Mouse (Mus musculus): ENCODE results near the gene Epb41. TPM values are rescaled to one million over a fixed set of nuclear protein-coding genes. Genes with fewer than 3 reads are reported as not detected.

Gene Epb41
- polyA plus RNA-seq, 1 experiment from 2014 or later, result 95.1 TPM

DNA sequence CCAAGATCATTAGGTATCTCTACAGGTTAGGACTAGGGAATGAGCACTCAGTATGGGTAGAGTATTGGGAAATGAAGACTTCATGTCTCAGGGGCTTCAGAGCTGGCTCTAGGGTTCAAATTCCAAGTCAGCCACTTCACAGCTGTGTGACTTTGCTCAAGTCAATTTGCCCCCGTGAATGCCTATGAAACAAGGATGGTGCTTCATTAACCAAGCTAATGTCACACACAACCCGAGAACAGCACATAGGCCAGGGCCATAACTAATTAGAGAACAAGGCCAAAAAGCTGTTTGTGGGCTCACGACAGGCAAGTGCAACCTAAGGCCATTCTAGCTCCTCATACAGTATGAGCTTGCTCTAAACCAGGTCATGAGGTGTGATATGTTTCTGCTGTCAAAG lies 3.0 kb downstream of the Epb41 start:
- 65% methylated on average over 3 of the region's 3 CpGs for WGBS
- Histone ChIP-seq H3K4me1 (replicated peaks) (peaks cover 13% of the 10 kb centered on the region), H3K4me2 (no peak overlapping the region), H3K4me3 (no peak overlapping the region), H3K27ac (no peak overlapping the region), H3K36me3 (no peaks in the 10 kb centered on the region), H3K9ac (no peak overlapping the region), H3K27me3 (peaks cover 23% of the 10 kb centered on the region), H3K9me3 (no peaks in the 10 kb centered on the region)
- ATAC-seq (ENCODE audit: low FRiP score), result no peak

DNA sequence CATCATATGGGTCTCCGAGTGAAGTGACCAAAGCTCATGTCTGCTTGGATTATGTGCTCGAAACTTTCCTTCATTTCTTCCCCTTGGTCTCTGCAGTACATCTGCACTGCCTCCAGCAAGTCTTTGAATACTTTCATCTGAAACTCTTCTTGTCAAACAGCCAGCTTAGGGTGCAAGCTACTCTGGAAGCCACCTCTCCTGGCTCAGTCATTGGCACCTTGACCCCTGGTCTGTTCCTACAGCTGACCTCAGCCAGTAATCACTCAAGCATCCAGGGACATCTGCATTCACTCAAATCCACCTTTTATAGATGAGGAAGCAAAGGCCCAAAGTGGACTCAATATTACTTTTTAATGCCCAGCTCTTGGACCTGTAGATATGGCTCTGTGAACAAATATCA lies 3.4 kb downstream of the Epb41 start:
- ATAC-seq (ENCODE audit: low FRiP score), result no peak
- no peak overlapping the region for H3K4me2 ChIP-seq
- 87% methylated on average over 2 of the region's 2 CpGs for WGBS

DNA sequence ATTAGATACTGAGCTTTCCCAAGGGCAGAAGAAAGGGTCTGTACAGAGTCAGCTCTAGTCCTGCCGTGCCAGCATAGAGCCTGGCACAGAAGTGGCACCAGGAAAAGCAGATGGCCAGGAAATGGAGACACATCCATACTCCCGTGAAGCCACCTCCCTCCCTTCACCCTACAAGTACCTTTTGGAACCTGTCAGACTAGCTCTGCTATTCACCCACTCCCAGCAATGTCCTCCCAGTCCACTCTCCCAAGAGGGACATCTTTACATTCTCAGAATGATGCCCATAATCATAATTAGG lies 7.2 kb downstream of the Epb41 start:
- Histone ChIP-seq H3K27me3 (peaks cover 4% of the 10 kb centered on the region; the same call in 1 of the 2 replicates), H3K9ac (no peak overlapping the region), H3K36me3 (no peaks in the 10 kb centered on the region), H3K4me1 (replicated peaks) (peaks cover 11% of the 10 kb centered on the region), H3K4me3 (no peak overlapping the region), H3K4me2 (no peak overlapping the region), H3K9me3 (no peaks in the 10 kb centered on the region), H3K27ac (no peak overlapping the region)
- ATAC-seq (ENCODE audit: low FRiP score), result no peak
- 93% methylated on average over 2 of the region's 2 CpGs for WGBS

More for the DNA sequence above, 3.4 kb downstream of the Epb41 start:
- Histone ChIP-seq H3K4me3 (no peak overlapping the region), H3K27ac (no peak overlapping the region), H3K9me3 (no peaks in the 10 kb centered on the region), H3K4me1 (replicated peaks) (peaks cover 12% of the 10 kb centered on the region), H3K9ac (no peak overlapping the region), H3K36me3 (no peaks in the 10 kb centered on the region), H3K27me3 (peaks cover 19% of the 10 kb centered on the region)

DNA sequence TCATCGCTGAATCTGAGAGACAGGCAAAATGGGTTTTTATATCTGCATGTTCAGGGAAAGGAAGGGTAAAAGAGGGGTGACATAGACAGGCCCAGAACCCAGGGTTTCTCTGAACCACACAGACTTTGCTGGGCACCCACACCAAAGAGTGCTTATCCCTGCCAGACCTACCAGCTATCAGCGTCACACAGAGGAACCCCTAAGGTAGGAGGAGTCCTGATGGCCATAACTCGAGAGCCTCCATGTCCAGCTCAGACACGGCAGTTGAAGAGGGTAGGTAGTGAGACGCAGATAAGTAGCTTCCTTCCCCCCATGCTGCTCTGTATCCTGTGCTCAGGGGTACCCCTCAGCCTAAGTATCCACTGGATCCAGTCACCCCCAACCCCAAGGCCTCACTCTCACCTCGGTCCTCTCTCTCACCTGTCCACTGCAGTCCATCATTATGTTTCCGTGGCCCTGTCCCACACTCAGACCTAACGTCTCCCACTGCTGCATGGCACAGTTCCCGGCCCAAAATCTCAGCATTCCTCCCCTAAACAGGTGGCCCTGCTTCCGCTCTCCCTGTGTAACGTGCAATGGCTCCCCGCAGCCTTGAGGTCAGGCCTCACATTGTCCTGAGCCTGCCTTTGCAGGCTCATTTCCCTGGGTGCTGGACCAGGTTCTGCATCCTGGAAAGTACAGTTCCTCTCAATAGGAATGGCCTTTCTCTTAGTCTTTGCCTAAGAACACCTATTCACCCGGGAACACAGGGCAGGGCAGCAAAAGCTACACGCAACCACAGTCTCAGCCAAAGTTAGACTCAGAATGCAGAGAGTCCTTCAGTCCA lies 7.8 kb downstream of the Epb41 start:
- no peaks in the 10 kb centered on the region for H3K36me3 ChIP-seq
- peaks cover 11% of the 10 kb centered on the region for H3K4me1 ChIP-seq (replicated peaks)
- no peak overlapping the region for H3K4me2 ChIP-seq
- H3K27me3 ChIP-seq, result no peaks in the 10 kb centered on the region
- no peak for ATAC-seq (ENCODE audit: low FRiP score)
- H3K4me3 ChIP-seq, result no peak overlapping the region
- H3K9me3 ChIP-seq, result no peaks in the 10 kb centered on the region
- WGBS, result 88% methylated on average over 14 of the region's 14 CpGs
- H3K9ac ChIP-seq, result no peak overlapping the region
- H3K27ac ChIP-seq, result no peak overlapping the region

DNA sequence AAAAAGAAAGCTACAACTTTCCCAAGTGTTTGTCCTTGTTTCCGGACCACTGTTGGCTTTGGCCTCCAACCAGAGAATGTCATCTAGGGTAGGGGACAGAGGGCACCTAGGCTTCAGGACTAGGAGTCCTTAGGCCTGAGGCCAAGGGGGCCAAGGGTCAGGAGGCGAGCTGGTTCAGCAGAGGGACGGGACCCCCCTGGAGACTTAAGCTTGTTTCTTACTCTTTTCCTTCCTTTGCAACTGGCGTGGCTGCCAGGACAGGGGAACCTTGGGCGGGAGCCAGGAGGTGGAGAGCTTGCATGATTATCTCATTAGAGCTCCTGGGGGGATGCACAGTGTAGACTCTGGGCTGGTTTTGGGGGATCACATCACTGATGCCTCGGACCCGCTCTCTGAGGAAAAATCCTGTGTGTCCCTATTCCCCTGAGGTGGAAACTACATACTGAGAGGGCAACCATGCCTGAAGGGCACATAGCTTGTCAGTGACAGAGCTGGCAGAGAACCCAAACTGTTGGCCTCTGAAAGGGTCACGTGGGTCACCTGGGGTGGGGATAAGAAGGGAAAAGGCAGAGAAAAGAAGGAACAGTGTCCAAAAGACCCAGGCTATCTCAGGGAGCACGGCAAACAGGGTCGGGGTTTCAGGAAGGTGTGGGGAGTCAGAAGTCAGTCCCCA lies 8.9 kb downstream of the Epb41 start:
- no peak overlapping the region for H3K4me3 ChIP-seq
- no peak overlapping the region for H3K27ac ChIP-seq
- H3K9ac ChIP-seq, result no peak overlapping the region
- no peaks in the 10 kb centered on the region for H3K9me3 ChIP-seq
- H3K4me1 ChIP-seq (replicated peaks), result peaks cover 11% of the 10 kb centered on the region
- H3K36me3 ChIP-seq, result no peaks in the 10 kb centered on the region
- WGBS, result 58% methylated on average over 10 of the region's 10 CpGs
- ATAC-seq (ENCODE audit: low FRiP score), result no peak
- no peaks in the 10 kb centered on the region for H3K27me3 ChIP-seq
- no peak overlapping the region for H3K4me2 ChIP-seq

DNA sequence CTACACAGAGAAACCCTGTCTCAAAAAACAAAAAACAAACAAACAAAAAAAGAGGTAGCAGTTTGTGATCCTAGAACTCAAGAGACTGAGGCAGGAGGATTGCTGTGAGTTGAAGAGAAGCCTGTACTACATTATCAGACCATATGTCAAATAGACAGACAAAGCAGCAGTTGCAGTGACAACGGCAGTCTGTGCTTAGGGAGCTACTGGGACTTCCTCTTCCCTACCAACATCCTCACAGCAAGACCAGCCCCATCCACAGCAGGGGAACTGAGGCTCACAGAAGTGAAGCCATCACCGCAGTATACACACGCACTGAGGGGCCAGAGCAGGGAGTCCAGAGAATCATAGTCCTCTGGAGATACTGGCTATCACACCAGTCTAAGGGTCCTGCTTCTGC lies 9.5 kb downstream of the Epb41 start:
- Histone ChIP-seq H3K9me3 (no peaks in the 10 kb centered on the region), H3K4me3 (no peak overlapping the region), H3K4me1 (replicated peaks) (peaks cover 11% of the 10 kb centered on the region), H3K27ac (no peak overlapping the region), H3K27me3 (no peaks in the 10 kb centered on the region), H3K36me3 (no peaks in the 10 kb centered on the region), H3K4me2 (no peak overlapping the region), H3K9ac (0 out of 2 replicates have a peak overlapping the region, but pooled peaks have one; percentile 13)
- ATAC-seq (ENCODE audit: low FRiP score), result no peak
- WGBS, result 67% methylated on average over 3 of the region's 3 CpGs

DNA sequence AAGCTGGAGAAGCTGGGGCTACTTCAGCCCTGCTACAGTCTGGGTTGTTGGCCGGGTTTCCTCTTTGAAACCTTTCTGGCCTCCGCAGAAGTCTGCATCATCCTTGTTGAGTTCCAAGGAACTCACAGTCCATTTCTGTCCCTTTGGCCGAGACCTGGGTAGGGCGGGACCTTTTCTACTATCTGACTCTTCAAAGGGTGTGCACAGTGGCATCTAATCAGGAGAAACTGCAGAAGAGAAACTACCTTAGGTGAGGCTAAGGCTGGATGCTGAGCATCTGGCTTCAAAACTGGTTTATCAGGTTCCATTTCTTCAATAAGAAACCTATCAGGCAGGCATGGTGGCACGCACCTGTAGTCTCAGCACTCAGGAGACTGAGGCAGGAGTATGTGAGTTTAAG lies 10.6 kb downstream of the Epb41 start:
- Histone ChIP-seq H3K4me1 (replicated peaks) (peaks cover 11% of the 10 kb centered on the region), H3K27me3 (no peaks in the 10 kb centered on the region), H3K36me3 (no peaks in the 10 kb centered on the region), H3K9ac (no peak overlapping the region), H3K27ac (no peak overlapping the region), H3K9me3 (no peaks in the 10 kb centered on the region), H3K4me3 (no peak overlapping the region), H3K4me2 (no peak overlapping the region)
- WGBS, result 93% methylated on average over 5 of the region's 5 CpGs
- ATAC-seq (ENCODE audit: low FRiP score), result no peak

DNA sequence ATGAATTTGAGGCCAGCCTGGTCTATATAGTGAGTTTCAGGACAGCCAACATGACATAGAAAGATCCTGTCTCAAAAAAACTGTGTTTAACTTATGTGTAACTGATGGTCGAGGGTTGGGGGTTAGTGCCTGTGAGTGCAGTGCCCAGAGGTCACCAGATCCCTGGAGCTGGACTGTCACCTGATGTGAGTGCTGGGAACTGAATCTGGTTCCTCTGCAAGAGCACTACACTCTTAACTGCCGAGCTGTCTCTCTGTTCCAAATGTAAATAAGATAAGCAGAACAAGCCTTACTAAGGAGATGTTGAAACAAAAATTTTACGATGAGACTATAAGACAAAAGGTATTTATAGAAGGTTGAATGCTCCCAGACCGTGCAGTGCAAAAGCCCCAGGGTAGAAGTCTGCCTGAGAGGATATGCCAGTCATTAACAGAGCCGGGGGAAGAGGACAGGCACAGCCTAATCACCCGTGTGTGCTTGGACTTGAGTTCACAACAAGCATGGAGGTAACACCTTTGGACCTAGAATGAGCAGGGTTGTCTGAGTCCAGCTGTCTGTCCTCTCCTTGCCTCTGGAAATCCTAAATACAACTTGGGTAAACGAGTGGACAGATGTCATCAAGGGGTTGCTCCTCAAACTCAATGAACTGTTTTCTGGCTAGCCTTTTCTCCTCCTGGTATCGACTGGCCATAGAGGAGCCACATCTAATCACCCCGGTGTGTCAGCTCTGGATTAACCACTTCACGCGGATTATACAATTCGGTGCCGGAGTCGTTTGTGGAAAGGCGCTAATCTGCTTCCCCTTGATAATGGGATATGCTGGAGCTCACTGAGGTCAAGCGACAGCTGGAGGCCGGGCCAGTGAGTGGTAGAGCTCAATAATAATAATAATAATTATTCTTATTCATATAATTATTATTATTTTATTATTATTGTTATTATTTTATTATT lies 11.9 kb downstream of the Epb41 start:
- Histone ChIP-seq H3K27ac (no peak overlapping the region), H3K4me1 (replicated peaks) (peaks cover 11% of the 10 kb centered on the region), H3K9me3 (no peaks in the 10 kb centered on the region), H3K27me3 (no peaks in the 10 kb centered on the region), H3K4me2 (no peak overlapping the region), H3K9ac (no peak overlapping the region), H3K4me3 (no peak overlapping the region), H3K36me3 (no peaks in the 10 kb centered on the region)
- 82% methylated on average over 17 of the region's 17 CpGs for WGBS
- ATAC-seq (ENCODE audit: low FRiP score), result no peak

DNA sequence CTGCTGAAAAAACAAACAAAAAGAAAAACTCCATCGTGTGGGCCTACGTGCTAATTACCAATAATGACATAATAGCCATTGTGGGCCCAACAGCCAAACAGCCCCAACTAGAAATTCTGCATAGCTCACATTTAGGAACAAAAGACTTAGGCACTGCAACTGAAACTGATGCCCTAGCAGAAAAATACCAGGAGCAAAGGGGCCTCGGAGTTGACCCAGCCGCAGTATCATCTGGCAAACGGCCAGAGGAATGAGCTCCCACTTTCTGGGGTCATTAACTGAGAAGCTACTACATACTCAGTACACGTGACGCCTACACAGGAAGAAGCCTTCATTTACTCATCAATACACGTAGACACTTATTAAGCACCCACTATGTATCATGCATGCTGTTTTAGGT lies 12.8 kb downstream of the Epb41 start:
- Histone ChIP-seq H3K9me3 (no peaks in the 10 kb centered on the region), H3K27me3 (no peaks in the 10 kb centered on the region), H3K27ac (no peak overlapping the region), H3K4me2 (no peak overlapping the region), H3K4me1 (replicated peaks) (peaks cover 11% of the 10 kb centered on the region), H3K4me3 (no peak overlapping the region), H3K9ac (no peak overlapping the region), H3K36me3 (no peaks in the 10 kb centered on the region)
- WGBS, result 74% methylated on average over 8 of the region's 8 CpGs
- no peak for ATAC-seq (ENCODE audit: low FRiP score)

DNA sequence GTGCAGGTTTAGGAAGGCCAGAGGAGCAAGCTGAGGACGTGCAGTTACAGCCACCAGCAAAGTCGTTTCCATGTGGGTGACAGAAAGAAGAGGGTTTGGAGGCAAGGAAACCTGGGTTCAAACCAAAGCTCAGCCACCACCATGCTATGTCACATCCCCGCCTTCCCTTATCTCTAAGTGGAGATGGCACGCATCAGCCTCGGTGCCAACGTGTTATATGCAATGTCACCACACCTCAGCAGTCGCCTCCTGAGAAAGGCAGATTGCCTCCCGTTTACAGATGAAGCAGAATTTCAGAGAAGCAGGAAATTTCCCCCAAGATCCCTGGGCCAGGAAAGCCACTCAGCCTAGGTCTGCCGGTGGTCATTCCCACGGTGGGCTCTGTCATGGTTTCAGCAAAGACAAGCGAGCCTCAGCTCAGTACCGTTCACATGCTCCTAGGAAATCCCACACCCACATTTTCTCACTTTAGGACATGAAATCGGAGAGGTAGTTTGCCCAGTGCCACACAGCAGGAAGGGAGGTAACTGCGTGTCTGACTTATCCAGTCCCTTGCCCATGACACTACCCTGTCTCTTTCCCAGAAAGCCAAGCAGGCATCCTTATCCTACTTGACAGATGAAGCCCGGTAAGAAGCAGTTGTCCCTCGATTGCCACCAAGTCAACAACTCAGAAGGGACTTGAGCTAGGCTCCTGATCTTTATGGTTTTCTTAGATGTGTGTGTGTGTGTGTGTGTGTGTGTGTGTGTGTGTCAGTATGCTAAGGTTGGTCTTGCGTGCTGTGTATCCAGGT lies 14.9 kb downstream of the Epb41 start:
- Histone ChIP-seq H3K27me3 (no peaks in the 10 kb centered on the region), H3K27ac (no peak overlapping the region), H3K4me3 (no peak overlapping the region), H3K9ac (no peak overlapping the region), H3K9me3 (no peaks in the 10 kb centered on the region), H3K36me3 (no peaks in the 10 kb centered on the region), H3K4me2 (no peak overlapping the region), H3K4me1 (replicated peaks) (no peaks in the 10 kb centered on the region)
- ATAC-seq (ENCODE audit: low FRiP score), result no peak
- 73% methylated on average over 17 of the region's 17 CpGs for WGBS

DNA sequence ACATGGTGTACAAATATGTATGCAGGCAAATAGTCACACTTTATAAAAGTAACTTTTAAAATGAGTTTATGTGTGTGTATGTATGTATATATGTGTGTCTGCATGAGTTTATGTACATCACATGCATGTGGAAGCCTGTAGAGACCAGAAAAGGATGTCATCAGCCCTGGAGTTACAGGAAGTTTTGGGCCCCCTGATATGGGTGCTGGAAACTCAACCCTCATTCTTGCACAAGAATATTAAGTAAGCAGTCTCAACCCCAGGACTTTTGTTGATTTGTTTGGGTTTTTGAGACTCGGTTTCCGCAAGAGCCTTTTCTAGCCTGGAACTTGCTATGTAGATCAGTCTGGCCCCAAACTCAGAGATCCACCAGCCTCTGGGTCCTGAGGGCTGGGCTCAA lies 15.6 kb downstream of the Epb41 start:
- Histone ChIP-seq H3K36me3 (no peaks in the 10 kb centered on the region), H3K9me3 (no peaks in the 10 kb centered on the region), H3K4me2 (no peak overlapping the region), H3K27me3 (no peaks in the 10 kb centered on the region), H3K4me3 (no peak overlapping the region), H3K9ac (no peak overlapping the region), H3K27ac (no peak overlapping the region), H3K4me1 (replicated peaks) (no peaks in the 10 kb centered on the region)
- ATAC-seq (ENCODE audit: low FRiP score), result no peak
- 89% methylated on average over 2 of the region's 2 CpGs for WGBS

DNA sequence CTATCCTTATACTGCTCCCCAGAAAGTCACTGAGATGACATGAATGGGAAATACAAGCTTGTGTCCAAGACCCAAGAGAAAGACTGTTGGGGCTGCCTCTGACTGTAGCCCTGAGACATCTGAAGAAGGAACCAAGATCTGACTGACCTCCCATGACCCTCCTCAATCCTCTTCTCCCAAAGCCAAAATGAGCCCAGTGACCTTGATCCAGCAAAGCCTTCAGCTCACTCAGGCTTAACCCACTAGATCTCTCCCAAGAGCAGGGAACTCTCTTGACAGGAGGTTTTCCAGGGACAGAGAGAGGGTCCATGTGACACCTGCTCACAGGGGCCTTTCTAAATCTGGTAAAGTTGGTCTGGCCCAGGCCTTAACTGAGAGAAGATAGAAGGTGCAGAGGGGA lies 17.8 kb downstream of the Epb41 start:
- H3K27ac ChIP-seq, result no peak overlapping the region
- H3K4me3 ChIP-seq, result no peak overlapping the region
- no peaks in the 10 kb centered on the region for H3K36me3 ChIP-seq
- no peaks in the 10 kb centered on the region for H3K27me3 ChIP-seq
- no peak overlapping the region for H3K9ac ChIP-seq
- ATAC-seq (ENCODE audit: low FRiP score), result no peak
- no peaks in the 10 kb centered on the region for H3K9me3 ChIP-seq
- H3K4me2 ChIP-seq, result no peak overlapping the region
- no peaks in the 10 kb centered on the region for H3K4me1 ChIP-seq (replicated peaks)
